Mouse (Mus musculus) cerebellum, adult 2 months (tissue): ENCODE measurements around the gene Eef1akmt2. TPM values are rescaled to one million over a fixed set of nuclear protein-coding genes. Genes with fewer than 3 reads are reported as not detected.

ENCODE experiments used
- DNase-seq, 2 experiments: peaks; one replicate each; pipeline ENCODE4 v3.0.0; 2021
- H3K27ac ChIP-seq: fragments of 200-500 bp; 2 replicates; pipeline ENCODE4 v1.5.1; 2012; ENCODE audit warnings: low read length, control low read depth, inconsistent platforms; ENCODE audit not compliant: insufficient read depth
- H3K27me3 ChIP-seq: fragments of 200-500 bp; 2 replicates; pipeline ENCODE4 v1.6.1; 2012; ENCODE audit warnings: inconsistent platforms, mild to moderate bottlenecking, low read length, moderate library complexity; ENCODE audit not compliant: control insufficient read depth, insufficient read depth
- H3K4me1 ChIP-seq: fragments of 200-500 bp; 2 replicates; pipeline ENCODE4 v1.6.1; 2011; ENCODE audit warnings: low read length; ENCODE audit not compliant: control insufficient read depth, insufficient read depth
- H3K4me3 ChIP-seq: fragments of 200-500 bp; replicated peaks from 2 replicates; pipeline ENCODE3; 2011; ENCODE audit warnings: mild to moderate bottlenecking, low read depth, low read length, control low read depth; ENCODE audit not compliant: insufficient read depth
- CTCF ChIP-seq: fragments of 200-500 bp; IDR thresholded peaks from 2 replicates; pipeline ENCODE4 v1.5.1; 2011; ENCODE audit warnings: low read depth, mild to moderate bottlenecking, control low read depth, low read length, moderate library complexity, borderline replicate concordance; ENCODE audit not compliant: insufficient read depth
- POLR2A ChIP-seq: fragments of 200-500 bp; IDR thresholded peaks from 2 replicates; pipeline ENCODE4 v1.6.1; 2011; ENCODE audit warnings: low read length, control low read depth, borderline replicate concordance; ENCODE audit not compliant: insufficient read depth
- WGBS: fragments of 180-500 bp; shearing (Covaris S2); methylation state at CpG from one replicate; pipeline ENCODE4 v1.1.7; 2018; 5-methylcytosine and 5-hydroxymethylcytosine counted together
- polyA plus RNA-seq: library from polyadenylated mRNA; depleted of rRNA; stranded (reverse); fragments of >200 nt; gene quantifications from 2 replicates; pipeline ENCODE4 v1.2.3, GENCODE M21; 2012

Eef1akmt2 gene
- polyA plus RNA-seq, 1 experiment = 46.3 TPM

- Histone ChIP-seq H3K27me3 (no peaks in the 10 kb centered on the region), H3K4me1 (no peaks in the 10 kb centered on the region), H3K27ac (no peak overlapping the region), H3K4me3 (no peak overlapping the region)
- TF ChIP-seq POLR2A (no peak), CTCF (no peak)
- WGBS = 91% methylated on average over 4 of the region's 4 CpGs
- no peak for DNase-seq
These were observed 21.5 kb downstream of the Eef1akmt2 start for GRCm38 (mm10) chr7:132830955-132831354.

GRCm38 (mm10) chr7:132824346-132825022, 28.0 kb downstream of the Eef1akmt2 start:
- 16% methylated on average over 1 of the region's 1 CpGs for WGBS

GRCm38 (mm10) chr7:132823832-132824231, 28.6 kb downstream of the Eef1akmt2 start:
- H3K27ac ChIP-seq = no peak overlapping the region
- no peaks in the 10 kb centered on the region for H3K27me3 ChIP-seq
- no peak for TF ChIP-seq CTCF
- TF ChIP-seq POLR2A = no peak
- H3K4me1 ChIP-seq = no peaks in the 10 kb centered on the region
- no peak for DNase-seq
- H3K4me3 ChIP-seq = no peak overlapping the region

More at GRCm38 (mm10) chr7:132824346-132825022, 28.0 kb downstream of the Eef1akmt2 start:
- TF ChIP-seq CTCF (no peak), POLR2A (no peak)
- Histone ChIP-seq H3K27ac (no peak overlapping the region), H3K4me3 (no peak overlapping the region), H3K4me1 (no peaks in the 10 kb centered on the region), H3K27me3 (no peaks in the 10 kb centered on the region)
- no peak for DNase-seq

GRCm38 (mm10) chr7:132820692-132821091, 31.8 kb downstream of the Eef1akmt2 start:
- Histone ChIP-seq H3K27ac (no peak overlapping the region), H3K4me1 (no peaks in the 10 kb centered on the region), H3K27me3 (no peaks in the 10 kb centered on the region), H3K4me3 (no peak overlapping the region)
- TF ChIP-seq CTCF = no peak
- TF ChIP-seq POLR2A = no peak
- 71% methylated on average over 3 of the region's 3 CpGs for WGBS
- DNase-seq = no peak

GRCm38 (mm10) chr7:132817056-132817455, 35.4 kb downstream of the Eef1akmt2 start:
- WGBS = 91% methylated on average over 6 of the region's 6 CpGs
- H3K4me3 ChIP-seq = no peak overlapping the region
- no peaks in the 10 kb centered on the region for H3K27me3 ChIP-seq
- TF ChIP-seq POLR2A (no peak), CTCF (no peak)
- DNase-seq = no peak
- H3K4me1 ChIP-seq = peaks cover 2% of the 10 kb centered on the region; the same call in 1 of the 2 replicates
- no peak overlapping the region for H3K27ac ChIP-seq

GRCm38 (mm10) chr7:132816528-132816927, 35.9 kb downstream of the Eef1akmt2 start:
- no peak for TF ChIP-seq CTCF
- TF ChIP-seq POLR2A = no peak
- H3K4me1 ChIP-seq = peaks cover 2% of the 10 kb centered on the region; the same call in 1 of the 2 replicates
- H3K4me3 ChIP-seq = no peak overlapping the region
- H3K27me3 ChIP-seq = no peaks in the 10 kb centered on the region
- no peak overlapping the region for H3K27ac ChIP-seq
- 88% methylated on average over 2 of the region's 2 CpGs for WGBS
- DNase-seq = no peak

GRCm38 (mm10) chr7:132815081-132815480, 37.4 kb downstream of the Eef1akmt2 start:
- H3K27me3 ChIP-seq = no peaks in the 10 kb centered on the region
- DNase-seq = no peak
- TF ChIP-seq POLR2A = no peak
- TF ChIP-seq CTCF = peak; percentile 11; the same call in 1 of the 2 replicates
- no peak overlapping the region for H3K27ac ChIP-seq
- 82% methylated on average over 5 of the region's 5 CpGs for WGBS
- H3K4me1 ChIP-seq = peaks cover 2% of the 10 kb centered on the region; the same call in 1 of the 2 replicates
- H3K4me3 ChIP-seq = no peak overlapping the region

GRCm38 (mm10) chr7:132814089-132814450, 38.4 kb downstream of the Eef1akmt2 start:
- peak overlapping the region; percentile 74 for H3K4me3 ChIP-seq
- H3K27ac ChIP-seq = peak overlapping the region; percentile 84
- WGBS = under 1% methylated on average over 7 of the region's 7 CpGs
- no peaks in the 10 kb centered on the region for H3K27me3 ChIP-seq
- no peak for TF ChIP-seq CTCF
- no peak for TF ChIP-seq POLR2A
- H3K4me1 ChIP-seq = peaks cover 7% of the 10 kb centered on the region; the same call in 1 of the 2 replicates
- no peak for DNase-seq

GRCm38 (mm10) chr7:132813416-132814088, 38.9 kb downstream of the Eef1akmt2 start, which contains the start of gene Fam53b:
Fam53b (minus strand) TSS chr7:132813886.
- no peak for TF ChIP-seq CTCF
- peak; percentile 68 for TF ChIP-seq POLR2A
- under 1% methylated on average over 84 of the region's 85 CpGs for WGBS
- peak; percentile 87 to 89 for DNase-seq

More at GRCm38 (mm10) chr7:132813416-132814088, 38.9 kb downstream of the Eef1akmt2 start, which contains the start of gene Fam53b:
- Histone ChIP-seq H3K4me3 (peak within 1 kb of the TSS; percentile 74), H3K27me3 (no peaks in the 10 kb centered on the region), H3K4me1 (peaks cover 12% of the 10 kb centered on the region; the same call in 1 of the 2 replicates), H3K27ac (peak within 1 kb of the TSS; percentile 93)
